Mouse (Mus musculus) heart, postnatal 0 days (tissue): ENCODE results near the gene Fut8.

Experiments
- CTCF ChIP-seq: IDR thresholded peaks from 2 replicates; pipeline ENCODE4 v1.5.1; 2016; ENCODE audit warnings: antibody characterized with exemption, control low read depth, low read depth
- EP300 ChIP-seq: IDR thresholded peaks from 2 replicates; pipeline ENCODE4 v1.6.1; 2016; ENCODE audit warnings: antibody characterized with exemption, low read depth

GRCm38 (mm10) chr12:77306759-77307314 is 68.9 kb downstream of the Fut8 start:
- TF ChIP-seq CTCF (no peak), EP300 (no peak)
